Mouse (Mus musculus) left cerebral cortex, postnatal 25 days (tissue): ENCODE measurements around the gene Raver2. TPM values are rescaled to one million over a fixed set of nuclear protein-coding genes. Genes with fewer than 3 reads are reported as not detected.
A peak's percentile ranks its signal among the peaks of the same experiment; 100 is the strongest.

Experiments
- DNase-seq, 2 experiments: peaks; one replicate each; pipeline ENCODE4 v3.0.0; 2022; ENCODE audit warnings: low spot score in 2 of 2, mixed read lengths in 1 of 2
- intact Hi-C: fragments of 180-260 bp; cut with DNase I; formaldehyde crosslinking; loops from one replicate; pipeline ENCODE4 v1.15.1; 2025
- total RNA-seq, 2 experiments: library from RNA; stranded (reverse); gene quantifications; 2 replicates each; pipeline ENCODE4 v1.2.3; 2021

The Raver2 gene
- total RNA-seq = 10 to 100 TPM; 19.5 to 21.9 TPM

DNA sequence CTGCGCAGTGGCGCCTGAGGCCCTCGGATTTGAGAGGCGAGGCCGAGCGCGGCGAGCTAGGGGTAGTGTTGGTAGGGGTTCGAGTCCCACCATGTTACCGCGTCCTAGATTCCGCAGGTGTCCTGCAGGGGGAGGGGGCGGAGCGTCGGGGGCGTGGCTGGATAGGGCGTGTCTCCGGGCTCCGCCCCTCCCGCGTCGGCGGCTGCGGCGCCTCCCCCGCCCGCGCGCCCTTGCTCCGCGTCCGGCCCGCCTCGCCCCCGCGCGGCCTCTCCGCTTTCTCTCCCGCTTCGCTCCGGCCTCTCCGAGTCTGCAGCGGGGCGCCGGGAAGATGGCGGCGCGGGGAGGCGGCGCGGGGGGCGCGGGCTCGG, at the start of gene Raver2:
Gene Raver2 (plus strand): TSS at position 198 of the 368 bp plus-strand sequence.
- DNase-seq = peak; percentile 33 to 62
- intact Hi-C loops = loop anchor here (5.0 kb wide), 1 partner anchor 71 kb away; no protein-coding TSS in a partner anchor

DNA sequence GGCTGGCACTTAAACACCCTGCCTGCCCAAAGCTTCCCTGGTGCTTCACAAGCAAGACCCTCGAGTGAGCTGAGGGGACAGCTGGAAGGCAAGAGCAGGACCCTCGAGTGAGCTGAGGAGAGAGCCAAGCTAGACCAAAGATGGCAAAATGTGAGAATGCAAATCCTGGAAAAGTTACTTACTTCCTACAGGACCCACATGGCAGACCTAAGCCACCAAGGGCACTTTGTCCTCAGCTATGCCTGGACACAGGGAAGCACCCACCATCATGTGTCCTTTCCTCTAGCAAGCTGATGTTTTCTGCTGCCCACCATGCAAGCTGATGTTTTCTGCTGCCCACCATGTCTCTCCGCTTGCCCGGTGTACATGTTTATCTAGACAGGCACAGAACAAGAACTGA, 48.2 kb upstream of the Raver2 start, which contains the start of gene Gm10577:
Gene Gm10577 (minus strand): TSS at position 101 of the 400 bp plus-strand sequence.
- intact Hi-C loops = no loop called here

GRCm38 (mm10) chr4:101026566-101026965, 42.2 kb upstream of the Raver2 start:
- DNase-seq = peak in 1 of 2 experiments; percentile 38
- intact Hi-C loops = no loop called here

More for the DNA sequence above, 48.2 kb upstream of the Raver2 start, which contains the start of gene Gm10577:
- no peak for DNase-seq

GRCm38 (mm10) chr4:101026995-101027394, 41.8 kb upstream of the Raver2 start:
- intact Hi-C loops = no loop called here
- DNase-seq = peak in 1 of 2 experiments; percentile 78

DNA sequence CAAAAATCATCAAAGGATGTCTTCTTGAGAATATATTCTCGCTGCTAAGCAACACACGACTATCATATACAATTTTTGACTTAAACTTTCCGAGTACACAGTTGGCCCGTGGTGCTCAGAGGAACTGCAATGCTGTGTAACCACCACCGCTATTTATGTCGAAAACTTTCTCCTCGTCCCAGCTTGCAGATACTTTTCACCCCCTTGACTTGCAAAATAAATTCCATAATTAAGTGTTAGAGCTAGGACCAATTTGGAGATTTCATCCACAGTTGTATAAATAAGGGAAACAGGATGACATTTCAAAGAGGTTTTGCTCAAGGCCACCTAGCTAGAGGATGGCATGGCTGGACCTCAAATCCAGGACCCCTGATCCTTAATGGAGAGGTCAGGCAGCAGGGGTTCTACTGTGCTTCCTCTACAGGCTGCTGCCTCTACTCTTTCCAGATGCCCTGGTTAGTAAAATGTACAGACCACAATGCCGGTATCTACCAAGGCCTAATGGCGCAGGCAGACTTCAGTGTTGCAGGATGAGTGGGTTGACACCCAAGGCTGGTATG, 40.9 kb upstream of the Raver2 start:
- intact Hi-C loops = no loop called here

GRCm38 (mm10) chr4:101033047-101033446, 35.7 kb upstream of the Raver2 start:
- no peak for DNase-seq
- intact Hi-C loops = no loop called here

More for the DNA sequence above, 40.9 kb upstream of the Raver2 start:
- DNase-seq = no peak

DNA sequence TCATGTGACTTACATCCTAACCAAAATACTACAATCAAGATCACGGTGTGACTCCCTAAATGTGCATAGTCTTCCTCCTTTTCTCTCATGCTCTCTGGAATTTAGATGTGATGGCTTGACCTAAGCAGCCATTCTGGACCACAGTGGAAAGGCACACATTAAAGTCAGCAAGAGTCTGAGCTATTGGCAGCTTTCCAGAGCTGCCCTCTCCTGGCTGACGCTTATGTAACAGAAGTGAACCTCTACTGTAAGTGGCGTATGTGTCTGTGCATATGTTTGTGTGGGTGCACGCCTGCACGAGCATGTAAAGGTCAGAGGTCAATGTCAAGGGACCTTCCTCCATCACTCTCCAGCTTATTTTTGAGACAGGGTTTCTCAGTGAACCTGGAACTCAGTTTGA, 33.7 kb upstream of the Raver2 start:
- DNase-seq = no peak
- intact Hi-C loops = loop anchor here (5.0 kb wide), 1 partner anchor 37 kb away; no protein-coding TSS in a partner anchor

- DNase-seq = peak; percentile 51 to 87
- intact Hi-C loops = loop anchor here (5.0 kb wide), 1 partner anchor 35 kb away; no protein-coding TSS in a partner anchor
Measured at GRCm38 (mm10) chr4:101037156-101037555, 31.6 kb upstream of the Raver2 start.

- intact Hi-C loops = no loop called here
- no peak for DNase-seq
Measured at GRCm38 (mm10) chr4:101043691-101044090, 25.1 kb upstream of the Raver2 start.

- intact Hi-C loops = no loop called here
- DNase-seq = no peak
Measured at GRCm38 (mm10) chr4:101044149-101044548, 24.6 kb upstream of the Raver2 start.

DNA sequence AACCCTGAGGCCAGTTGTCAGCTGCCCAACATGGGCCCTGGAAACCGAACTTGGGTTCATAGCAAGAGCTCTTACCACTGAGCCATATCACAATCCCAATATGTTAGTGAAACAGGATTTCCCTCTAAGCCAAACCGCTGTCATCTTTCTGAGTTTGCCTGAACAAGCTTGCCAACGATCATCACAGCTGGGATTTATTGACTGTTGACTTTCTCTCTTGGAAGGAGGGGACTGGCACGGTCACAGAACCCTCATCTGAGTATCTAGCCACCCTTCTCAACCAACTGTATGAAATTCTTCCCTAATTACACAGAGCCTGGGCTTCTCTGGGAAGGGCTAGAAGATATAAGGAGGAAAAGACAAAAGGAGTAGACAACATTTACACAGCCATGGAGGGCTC, 22.2 kb upstream of the Raver2 start:
- intact Hi-C loops = no loop called here

GRCm38 (mm10) chr4:101062146-101062545, 6.6 kb upstream of the Raver2 start:
- DNase-seq = no peak
- intact Hi-C loops = no loop called here

More for the DNA sequence above, 22.2 kb upstream of the Raver2 start:
- DNase-seq = no peak

- DNase-seq = no peak
- intact Hi-C loops = loop anchor here (5.0 kb wide), 1 partner anchor 69 kb away; no protein-coding TSS in a partner anchor
Measured at GRCm38 (mm10) chr4:101066401-101066800, 2.4 kb upstream of the Raver2 start.

DNA sequence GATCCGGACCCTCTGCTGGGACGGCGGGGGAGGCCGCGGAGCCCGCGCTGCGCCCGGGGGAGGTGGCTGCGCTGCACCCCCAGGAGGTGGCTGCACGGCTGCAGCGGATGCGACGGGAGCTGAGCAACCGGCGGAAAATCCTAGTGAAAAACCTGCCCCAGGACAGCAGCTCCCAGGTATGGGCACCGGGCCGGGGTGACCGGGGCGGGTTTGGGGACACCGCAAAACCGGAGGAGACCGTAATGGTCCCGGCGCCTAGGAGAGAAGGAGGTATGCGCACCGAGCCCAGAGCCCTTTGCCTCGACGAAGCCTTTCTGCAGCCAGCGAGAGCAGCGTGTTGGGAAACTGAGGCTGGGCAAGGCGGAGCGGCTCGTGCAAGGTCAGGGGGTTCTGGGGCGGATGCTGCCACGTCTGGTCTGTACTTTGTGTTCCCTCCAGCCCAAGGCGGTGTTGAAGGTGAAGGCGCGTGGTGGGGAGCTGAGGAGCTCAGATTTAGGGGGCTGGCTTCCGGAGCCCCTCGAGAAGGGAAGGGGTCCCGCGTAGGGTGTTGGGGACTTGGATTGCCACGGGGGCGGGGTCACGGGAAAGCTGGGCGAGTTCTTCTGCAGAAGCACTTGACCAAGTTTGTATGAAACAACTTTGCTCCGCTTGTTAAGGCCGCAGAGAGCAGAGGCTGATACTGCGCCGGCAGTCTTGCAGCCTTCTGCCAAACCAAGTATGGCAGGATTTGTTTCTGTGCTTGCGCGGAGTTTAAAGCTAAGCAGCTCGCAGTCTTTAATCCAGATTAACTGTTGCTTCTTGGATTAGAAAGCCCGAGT, 580 bp downstream of the Raver2 start:
- DNase-seq = peak; percentile 35 to 36
- intact Hi-C loops = loop anchor here (5.0 kb wide), 1 partner anchor 72 kb away; no protein-coding TSS in a partner anchor

- no peak for DNase-seq
- intact Hi-C loops = loop anchor here (5.0 kb wide), 1 partner anchor 34 kb away; no protein-coding TSS in a partner anchor
Measured at GRCm38 (mm10) chr4:101071570-101071969, 2.8 kb downstream of the Raver2 start.

DNA sequence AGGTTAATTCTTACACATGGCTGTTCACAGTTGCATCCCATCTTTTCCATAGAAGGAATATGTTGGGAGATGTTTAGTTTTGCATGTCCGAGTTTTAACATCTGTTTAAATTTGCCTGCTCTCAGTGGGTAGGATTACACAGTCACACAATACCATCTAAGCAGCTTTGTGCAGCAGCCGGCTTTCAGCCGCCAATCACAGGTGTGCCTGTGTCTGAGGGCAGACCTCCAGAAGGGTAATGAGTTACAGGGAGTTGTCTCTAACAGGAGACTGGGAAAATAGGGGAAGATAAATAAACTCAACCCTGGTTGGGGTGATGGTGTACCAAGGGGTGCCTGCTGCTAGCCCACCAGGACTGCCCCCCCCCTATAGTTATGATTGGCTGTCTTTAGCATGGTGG, 7.6 kb downstream of the Raver2 start:
- DNase-seq = no peak
- intact Hi-C loops = no loop called here

GRCm38 (mm10) chr4:101080016-101080415, 11.2 kb downstream of the Raver2 start:
- no peak for DNase-seq
- intact Hi-C loops = no loop called here

GRCm38 (mm10) chr4:101082176-101082888, 13.5 kb downstream of the Raver2 start:
- DNase-seq = no peak
- intact Hi-C loops = no loop called here

DNA sequence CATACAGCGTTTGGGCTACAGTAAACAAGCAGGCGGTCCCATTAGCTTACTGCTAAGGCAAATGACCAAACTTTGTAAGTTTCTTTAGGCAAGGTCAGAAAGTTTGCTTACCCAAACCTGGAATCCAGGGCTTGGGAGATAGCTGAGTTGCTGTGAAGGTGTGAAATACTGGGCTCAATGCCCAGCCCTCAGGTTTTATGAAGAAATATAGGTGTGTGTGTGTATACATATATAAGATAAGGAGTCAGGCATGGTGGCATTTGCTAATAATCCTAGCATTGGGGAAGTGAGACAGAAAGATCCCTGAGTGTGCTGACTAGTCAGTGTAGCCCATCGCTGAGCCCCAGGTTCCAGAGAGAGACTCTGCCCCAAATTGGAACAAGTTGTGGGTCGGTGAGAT, 16.1 kb downstream of the Raver2 start:
- intact Hi-C loops = no loop called here
- DNase-seq = no peak

GRCm38 (mm10) chr4:101086040-101086439, 17.3 kb downstream of the Raver2 start:
- intact Hi-C loops = no loop called here
- no peak for DNase-seq
